Mouse (Mus musculus) cerebellum, postnatal 36 days (tissue): ENCODE measurements around the gene 1700061G19Rik.
A peak's percentile ranks its signal among the peaks of the same experiment; 100 is the strongest.

Experiments used
- DNase-seq, 2 experiments: peaks; one replicate each; pipeline ENCODE4 v3.0.0; 2021 to 2022; ENCODE audit warnings: mixed read lengths in 2 of 2

Gene 1700061G19Rik

GRCm38 (mm10) chr17:56929530-56929929, 54.3 kb downstream of the 1700061G19Rik start:
- no peak for DNase-seq

DNA sequence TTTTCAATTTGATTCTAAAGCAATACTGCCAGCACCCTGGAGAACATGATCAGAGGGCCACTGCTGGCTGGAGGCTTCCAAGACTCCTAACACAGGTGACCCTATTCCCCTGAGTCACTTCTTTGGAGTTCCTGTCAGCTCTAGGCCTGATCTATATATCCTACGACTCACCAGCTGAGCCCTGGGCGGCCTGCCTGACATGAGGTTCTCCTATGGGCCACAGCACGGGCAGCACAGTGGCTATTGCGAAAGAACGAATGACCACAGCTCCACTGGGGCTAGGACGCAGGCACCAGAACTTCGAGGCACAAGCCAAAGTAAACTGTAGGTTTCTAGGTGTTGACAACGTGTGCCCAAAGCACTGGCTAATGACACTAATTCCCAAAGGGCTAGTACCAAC, 54.7 kb downstream of the 1700061G19Rik start:
- no peak for DNase-seq

GRCm38 (mm10) chr17:56933395-56933794, 58.1 kb downstream of the 1700061G19Rik start:
- DNase-seq, result no peak

DNA sequence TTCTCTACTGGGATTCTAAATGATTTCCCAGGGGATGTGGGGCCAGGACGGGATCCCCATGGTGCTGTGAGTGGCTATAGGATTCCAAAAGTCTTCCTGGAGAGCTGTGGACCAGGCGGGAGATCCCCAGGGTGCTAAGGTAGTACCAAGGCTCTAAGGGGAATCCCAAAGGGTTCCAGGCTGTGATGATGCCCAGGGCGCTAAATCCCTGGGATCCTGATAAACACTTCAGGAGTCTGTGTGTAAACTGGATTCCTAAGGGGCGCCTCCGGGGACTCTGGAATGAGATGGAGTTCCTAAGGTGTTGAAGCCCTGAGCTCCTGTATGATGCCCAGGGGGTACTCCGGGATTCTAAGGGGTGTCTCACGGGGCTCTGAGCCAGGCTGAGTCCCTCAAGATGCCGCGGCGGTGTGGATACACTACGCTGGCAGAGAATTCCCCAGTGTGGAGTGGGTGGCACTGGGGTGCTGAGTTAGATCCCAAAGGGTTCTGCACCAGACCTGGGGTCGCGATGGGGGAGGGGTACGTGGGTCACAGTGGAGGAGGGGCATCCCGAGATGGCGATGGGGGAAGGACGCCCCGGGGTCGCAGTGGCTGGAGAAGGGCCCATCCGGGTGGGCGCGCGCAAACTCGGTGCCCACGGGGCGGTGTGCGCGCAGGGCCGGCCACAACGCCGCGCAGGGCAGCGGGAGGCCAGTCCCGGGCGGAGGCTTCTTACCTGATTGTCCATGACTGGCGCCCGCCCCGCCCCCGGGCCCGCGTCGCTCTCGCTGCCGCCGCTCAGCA, 59.5 kb downstream of the 1700061G19Rik start:
- DNase-seq, result no peak

DNA sequence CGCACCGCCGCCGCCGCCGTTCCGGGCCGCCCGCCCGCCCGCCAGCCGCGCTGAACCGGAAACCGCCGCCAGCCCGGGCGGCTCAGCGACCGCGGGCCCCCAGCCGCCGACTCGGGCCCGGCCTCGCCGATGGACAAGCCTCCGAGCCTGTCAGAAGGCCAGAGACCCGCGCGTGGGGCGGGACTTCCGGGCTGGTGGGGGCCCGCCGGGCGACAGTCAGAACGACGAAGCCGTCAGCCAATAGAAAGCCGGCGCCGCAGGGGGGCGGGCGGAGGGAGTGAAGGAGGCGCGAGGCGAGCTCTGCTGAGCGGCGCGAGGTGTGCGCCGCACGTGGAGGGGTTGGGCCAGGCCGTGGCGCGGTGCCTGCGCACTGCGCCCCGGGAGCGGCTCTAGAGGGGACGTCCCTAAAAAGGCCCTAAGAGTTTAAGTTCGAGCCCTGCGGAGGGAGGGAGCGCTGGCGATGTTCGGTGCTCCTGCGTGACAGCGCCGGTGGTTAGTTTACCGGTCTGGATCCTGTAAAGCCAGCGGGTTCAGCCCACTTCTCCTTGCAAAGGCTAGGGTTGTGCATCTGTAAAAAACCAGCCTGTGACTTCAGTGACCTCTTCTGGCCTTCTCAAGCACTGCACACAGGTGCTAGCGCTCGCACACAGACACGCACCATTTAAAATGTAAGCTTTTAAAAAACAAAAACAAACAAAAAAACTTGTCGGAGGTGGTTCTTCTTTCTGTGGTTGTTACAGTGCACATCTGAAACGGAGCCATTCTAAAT, 60.3 kb downstream of the 1700061G19Rik start, which contains the start of gene Mllt1:
Gene Mllt1 (minus strand): TSS at position 53 of the 769 bp plus-strand sequence.
- DNase-seq, result peak; percentile 99 to 100

GRCm38 (mm10) chr17:56936731-56937130, 61.5 kb downstream of the 1700061G19Rik start:
- no peak for DNase-seq
